Mouse (Mus musculus) cerebellum, postnatal 36 days (tissue): ENCODE data around the gene Gsc2.
A peak's percentile ranks its signal among the peaks of the same experiment; 100 is the strongest.
"Not testable (repeated sequence)": the region's sequence is repeated elsewhere in the genome, so short reads cannot be mapped to it uniquely, and the experiment has no call there.

Experiments used
- DNase-seq, 2 experiments: peaks; one replicate each; pipeline ENCODE4 v3.0.0; 2021 to 2022; ENCODE audit warnings: mixed read lengths in 2 of 2

Gene Gsc2

DNA sequence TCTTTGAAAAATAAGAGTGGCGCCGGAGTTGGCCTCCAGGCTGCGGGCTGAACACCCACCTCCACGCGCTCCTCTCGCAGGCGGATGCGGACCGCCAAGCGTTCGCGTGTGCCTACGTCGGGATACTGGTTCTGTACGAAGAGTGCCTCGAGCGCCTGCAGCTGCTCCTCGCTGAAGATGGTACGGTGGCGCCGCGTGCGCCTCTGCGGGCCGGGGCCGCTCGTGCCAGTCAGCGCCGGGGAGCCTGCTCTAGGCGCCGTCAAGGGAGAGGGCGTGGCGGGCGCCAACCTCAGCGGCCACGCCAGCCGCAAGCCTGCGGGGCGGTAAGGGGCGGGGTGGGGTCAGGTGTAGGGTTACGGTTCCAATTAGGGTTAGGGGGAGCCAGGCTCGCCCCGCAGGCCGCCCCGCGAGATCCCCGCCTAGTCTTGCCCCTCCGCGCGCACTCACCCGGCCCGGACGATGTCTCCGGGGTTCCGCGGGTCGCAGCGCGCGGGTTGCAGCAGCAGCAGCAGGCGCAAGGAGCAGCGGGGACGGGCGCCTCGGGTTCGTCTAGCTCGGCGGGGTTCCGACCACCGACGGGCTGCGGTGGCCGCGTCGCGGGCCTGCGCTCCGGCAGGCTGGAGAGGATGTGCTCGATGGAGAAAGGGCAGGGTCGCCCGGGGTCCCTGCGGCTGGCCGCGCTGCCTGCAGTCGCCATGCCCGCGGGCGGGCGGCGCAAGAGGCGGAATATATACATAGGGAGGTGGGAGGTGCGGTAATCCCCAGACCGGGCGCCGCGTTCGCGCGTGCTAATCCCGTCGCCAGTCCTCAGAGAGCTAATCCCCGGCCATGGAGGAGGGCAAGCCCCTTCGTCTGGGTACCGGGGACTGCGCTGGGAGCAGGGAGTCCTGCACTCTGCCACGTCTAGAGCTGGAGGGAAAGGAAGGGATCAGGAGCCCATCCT is at the start of gene Gsc2:
Gsc2 (minus strand) TSS at position 753 of the 943 bp plus-strand sequence.
- no peak for DNase-seq

- no peak for DNase-seq
Measured at GRCm38 (mm10) chr16:17962091-17962490, 47.2 kb upstream of the Gsc2 start.

- DNase-seq = not testable (repeated sequence)
Measured at GRCm38 (mm10) chr16:17956052-17956638, 41.3 kb upstream of the Gsc2 start.

DNA sequence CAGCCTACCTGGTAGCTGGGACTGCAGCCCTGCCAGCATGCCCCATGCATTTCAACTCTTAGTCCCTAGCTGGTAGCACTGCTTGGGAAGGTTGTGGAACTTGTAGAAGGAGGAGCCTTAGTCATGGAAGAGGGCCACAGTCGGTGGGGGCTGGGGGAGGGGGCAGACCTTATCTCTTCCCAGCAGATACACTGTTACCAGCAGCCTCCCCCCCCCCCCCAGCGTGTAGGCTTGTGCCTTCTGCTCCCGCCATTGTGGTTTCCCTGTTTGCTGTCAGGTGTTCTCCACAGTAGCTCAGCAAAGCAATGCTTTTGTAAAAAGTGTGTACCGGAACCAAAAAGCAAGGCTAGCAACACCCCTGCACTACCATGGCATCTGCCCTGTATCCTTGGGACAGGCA is 36.8 kb upstream of the Gsc2 start:
- no peak for DNase-seq

- DNase-seq = no peak
Measured at GRCm38 (mm10) chr16:17950068-17950467, 35.2 kb upstream of the Gsc2 start.

- DNase-seq = no peak
Measured at GRCm38 (mm10) chr16:17949421-17949877, 34.6 kb upstream of the Gsc2 start.

DNA sequence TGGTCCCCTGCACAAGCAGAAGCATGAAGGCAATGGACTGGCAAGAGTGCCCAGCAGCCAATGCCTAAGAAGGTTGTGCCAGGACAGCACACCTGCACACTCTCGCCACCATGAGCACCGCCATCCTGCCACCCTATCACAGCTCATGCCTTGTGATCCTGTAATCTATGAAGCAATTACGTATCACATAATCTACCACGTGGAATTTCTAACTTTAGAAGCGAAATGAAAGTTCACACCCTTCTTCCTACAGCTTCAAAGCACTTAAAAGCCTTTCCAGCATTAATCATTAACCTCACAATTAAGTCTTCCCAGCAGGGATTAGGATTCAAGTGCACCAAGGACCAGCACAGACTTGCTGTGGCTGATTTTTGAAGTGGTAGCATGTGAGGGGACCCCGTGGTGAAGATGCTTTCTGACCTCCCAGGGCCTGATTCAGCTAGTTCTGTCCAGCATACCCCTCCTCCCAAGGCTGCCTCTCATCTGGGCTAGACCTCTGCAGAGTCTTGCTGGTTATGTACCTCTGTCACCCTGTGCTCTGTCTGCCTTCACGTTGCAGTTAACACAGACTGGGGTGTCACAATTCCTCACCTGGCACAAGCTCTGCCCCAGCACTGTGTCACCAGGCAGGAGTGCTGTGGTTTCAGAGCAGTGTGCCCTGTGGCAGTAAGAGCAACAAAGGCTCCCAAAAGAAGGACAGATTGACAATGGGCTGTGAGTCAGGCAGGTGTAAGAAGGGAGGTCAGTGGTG is 30.4 kb upstream of the Gsc2 start:
- no peak for DNase-seq

GRCm38 (mm10) chr16:17943466-17943865 is 28.6 kb upstream of the Gsc2 start:
- DNase-seq = no peak

DNA sequence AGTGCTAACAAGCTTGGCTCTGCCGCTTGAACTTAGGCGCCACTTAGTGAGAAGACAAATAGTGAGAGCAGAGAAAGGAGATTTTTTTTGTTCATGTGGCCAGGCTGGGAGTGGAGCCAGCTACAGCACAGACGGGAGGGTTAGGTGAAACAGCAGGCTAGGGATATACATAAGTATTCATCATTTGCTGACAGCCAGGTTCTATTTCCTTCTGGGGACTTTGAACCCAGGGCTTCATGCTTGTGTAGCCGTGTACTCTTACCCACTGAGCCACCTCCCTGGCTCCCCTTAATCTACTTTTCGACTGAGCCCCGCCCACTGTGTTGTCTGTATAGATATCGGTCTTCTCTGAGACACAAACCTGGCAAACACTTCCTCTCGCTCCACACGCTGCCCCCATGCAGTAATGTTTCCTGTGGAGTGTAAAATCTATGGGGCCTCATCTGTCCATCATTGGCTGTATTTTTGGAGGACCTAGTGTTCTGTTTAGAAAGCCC is 24.4 kb upstream of the Gsc2 start:
- DNase-seq = no peak

DNA sequence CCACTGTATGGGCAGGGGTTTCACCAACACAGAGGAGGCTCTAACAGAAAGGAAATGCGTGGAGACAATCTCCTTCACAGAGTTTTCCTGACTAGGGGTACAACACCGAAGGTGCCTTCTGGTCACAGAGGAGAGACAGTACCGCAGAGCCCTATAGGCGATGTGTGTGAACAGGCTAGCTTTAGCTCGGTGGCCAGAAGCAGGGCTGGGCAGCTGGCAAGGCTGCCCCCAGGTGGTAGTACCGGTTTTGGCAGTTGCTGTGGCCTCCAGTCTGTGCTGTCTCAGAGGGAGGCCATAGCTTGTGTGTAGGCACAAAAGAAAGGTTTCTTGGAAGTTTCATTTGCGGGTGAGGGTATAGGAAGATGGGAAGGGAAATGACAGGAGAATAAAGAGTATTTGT is 24.0 kb upstream of the Gsc2 start:
- peak; percentile 72 to 77 for DNase-seq

DNA sequence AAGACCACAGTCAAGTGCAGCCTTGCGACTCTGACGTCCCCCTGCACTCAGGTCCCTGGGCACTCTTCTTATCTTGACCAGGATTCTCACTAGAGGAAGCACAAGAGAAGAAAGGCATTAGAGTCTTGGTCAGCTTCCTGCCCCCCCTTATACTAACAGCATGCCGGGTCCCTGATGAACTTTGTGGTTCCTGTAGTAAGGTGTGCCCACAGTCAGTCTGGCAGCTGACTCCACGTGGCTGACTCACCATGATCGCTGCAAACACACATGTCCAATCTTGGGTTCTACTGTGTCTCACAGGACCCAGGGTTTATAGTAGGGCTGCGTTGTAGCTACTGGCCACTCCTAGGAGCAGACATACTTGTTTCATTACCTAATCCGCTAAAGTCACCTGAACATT is 23.3 kb upstream of the Gsc2 start:
- no peak for DNase-seq

DNA sequence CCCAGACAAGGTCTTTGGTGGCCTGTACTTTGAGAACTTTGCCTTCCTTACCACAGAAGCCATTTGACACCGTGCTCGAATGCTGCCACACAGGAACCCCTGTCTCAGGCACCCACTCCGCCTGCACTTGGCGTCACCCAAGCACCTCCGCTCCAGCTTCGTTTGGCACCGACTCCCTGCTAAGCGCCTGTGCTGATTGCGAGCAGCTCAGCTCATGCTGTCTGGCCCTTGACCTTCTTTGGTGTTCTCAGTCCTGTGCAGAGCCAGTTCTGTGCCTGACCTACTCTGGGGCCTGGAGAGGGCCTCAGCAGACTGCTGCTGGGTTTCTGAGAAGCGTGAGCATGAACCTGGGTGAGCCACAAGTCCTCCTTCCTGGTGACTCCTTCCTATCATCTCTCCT is 21.9 kb upstream of the Gsc2 start:
- DNase-seq = no peak

- DNase-seq = no peak
Measured at GRCm38 (mm10) chr16:17934445-17934910, 19.6 kb upstream of the Gsc2 start.

DNA sequence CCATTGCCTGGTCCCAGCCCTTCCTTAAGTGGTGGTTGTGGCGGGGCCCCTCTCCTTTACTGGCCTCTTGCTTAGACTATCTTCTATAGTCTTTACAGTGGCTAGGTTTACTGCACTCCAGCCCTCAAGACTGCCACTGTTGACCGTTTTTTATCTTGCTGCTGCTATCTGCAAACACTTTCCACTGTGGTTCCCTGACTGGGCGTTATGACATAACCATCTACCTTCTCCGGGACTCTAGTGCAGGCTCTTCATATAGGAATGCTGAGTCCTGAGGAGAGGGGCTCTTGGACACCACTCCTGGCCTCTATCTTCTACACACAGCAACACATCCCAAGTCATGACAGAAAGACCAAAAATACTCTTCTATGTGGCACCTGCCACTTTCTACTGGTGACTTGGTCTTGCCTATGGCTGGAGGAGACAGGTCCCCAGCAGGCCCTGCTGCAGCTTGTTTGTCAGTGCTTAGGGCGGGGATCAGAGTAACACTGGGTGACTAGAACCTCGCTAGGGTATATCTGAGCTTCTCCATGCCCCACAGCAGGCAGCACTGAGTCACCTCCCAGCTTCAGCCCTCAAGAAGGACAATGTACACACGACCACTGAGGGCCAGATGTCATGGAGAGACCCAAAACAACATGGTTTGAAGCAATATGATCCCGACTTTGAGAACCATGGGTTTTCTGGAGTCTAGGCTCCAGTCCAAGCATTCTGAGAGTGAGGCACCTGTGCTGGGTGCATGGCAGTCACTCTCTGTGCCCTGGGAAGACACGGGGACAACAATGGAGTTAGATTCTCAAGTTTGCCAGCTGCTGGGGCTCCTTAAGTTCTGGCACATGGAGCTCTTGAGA is 19.0 kb upstream of the Gsc2 start:
- DNase-seq = no peak

GRCm38 (mm10) chr16:17931906-17932460 is 17.1 kb upstream of the Gsc2 start:
- no peak for DNase-seq

DNA sequence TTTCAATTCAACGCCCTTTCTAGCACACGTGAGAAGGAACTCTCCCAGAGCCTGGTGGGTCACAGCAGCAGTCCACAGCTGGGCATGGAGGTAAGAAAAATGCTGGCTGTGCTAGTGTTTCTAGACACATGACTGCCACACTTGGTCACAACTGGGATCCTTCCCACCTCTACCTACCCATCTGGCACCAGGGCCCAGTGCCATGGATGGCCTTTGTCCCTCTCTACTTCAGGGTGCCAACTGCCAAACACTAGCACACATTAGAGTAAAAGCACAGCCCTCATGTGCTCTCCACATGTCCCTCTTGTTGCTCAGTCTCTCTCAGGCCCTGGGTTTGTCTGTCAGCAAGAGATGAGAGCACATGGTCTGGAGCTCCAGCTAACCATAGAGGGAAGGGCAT is 14.8 kb upstream of the Gsc2 start:
- DNase-seq = no peak

- DNase-seq = no peak
Measured at GRCm38 (mm10) chr16:17929211-17929610, 14.4 kb upstream of the Gsc2 start.

GRCm38 (mm10) chr16:17928627-17929104 is 13.8 kb upstream of the Gsc2 start:
- DNase-seq = peak; percentile 37 to 61

DNA sequence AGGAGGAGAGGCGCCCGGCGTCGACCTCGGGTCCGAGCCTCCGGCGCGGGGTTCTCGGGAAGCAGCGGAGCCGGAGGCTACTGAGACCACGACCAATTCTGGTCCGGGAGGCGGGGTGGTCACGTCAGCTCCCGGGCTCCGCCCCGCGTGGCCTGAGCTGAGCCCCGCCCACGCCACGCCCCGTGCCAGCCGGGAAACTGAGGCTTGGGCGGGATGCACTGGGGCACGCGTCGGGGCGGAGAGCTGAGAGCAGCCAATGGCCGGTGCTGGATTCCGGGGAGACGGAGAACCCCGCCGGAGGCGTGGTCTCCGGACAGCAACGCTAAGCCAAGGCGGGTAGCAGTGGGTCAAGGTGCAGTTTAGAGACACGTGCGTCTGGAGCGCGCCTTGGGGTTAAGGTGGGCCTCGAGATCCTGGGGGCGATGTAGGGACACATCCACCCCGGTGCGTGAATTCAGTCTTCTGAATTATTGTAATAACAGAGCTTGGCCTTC is 13.3 kb upstream of the Gsc2 start, which contains the start of gene Slc25a1:
Slc25a1 (minus strand) TSS at position 133 of the 494 bp plus-strand sequence.
- DNase-seq = peak; percentile 50 to 68

- peak; percentile 26 to 39 for DNase-seq
Measured at GRCm38 (mm10) chr16:17927351-17928082, 12.7 kb upstream of the Gsc2 start.

- DNase-seq = peak in 1 of 2 experiments; percentile 50
Measured at GRCm38 (mm10) chr16:17922163-17922538, 7.3 kb upstream of the Gsc2 start.
